Mouse (Mus musculus): ENCODE results near the gene Eid3. TPM values are rescaled to one million over a fixed set of nuclear protein-coding genes. Genes with fewer than 3 reads are reported as not detected.
A peak's percentile ranks its signal among the peaks of the same experiment; 100 is the strongest.

The Eid3 gene
- polyA plus RNA-seq, 1 experiment from 2014 or later, result 0.20 TPM

DNA sequence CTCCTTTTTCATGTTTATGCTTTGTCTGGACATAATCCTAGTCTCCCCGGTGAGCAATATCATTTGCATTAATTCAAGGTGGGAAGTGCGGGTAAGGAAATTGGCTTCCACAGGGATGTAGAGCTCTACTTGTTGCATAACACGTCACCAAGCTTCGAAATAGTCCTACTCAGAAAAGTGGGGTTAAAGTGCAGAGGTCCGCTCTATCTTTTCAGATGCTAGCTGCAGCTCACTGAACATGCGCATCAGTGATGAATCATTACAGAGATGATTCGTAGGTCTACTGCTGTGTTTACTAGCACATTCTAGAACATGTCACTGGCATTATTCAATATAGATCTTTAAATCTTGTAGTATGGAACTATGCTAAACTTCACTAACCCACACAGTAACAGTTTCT is 28.0 kb upstream of the Eid3 start:
- Histone ChIP-seq H3K9ac (ENCODE audit: low read depth, low read length) (no peak overlapping the region), H3K4me3 (ENCODE audit: low read length) (no peak overlapping the region), H3K27ac (ENCODE audit: low read length) (no peak overlapping the region), H3K36me3 (ENCODE audit: control insufficient read depth, insufficient read depth, low read length) (no peaks in the 10 kb centered on the region), H3K4me2 (ENCODE audit: low read depth, low read length) (no peak overlapping the region), H3K9me3 (ENCODE audit: control insufficient read depth, low read length) (no peaks in the 10 kb centered on the region), H3K4me1 (ENCODE audit: control insufficient read depth, insufficient read depth, low read length) (0 out of 2 replicates have a peak, but pooled peaks cover 6% of the 10 kb centered on the region), H3K27me3 (replicated peaks; ENCODE audit: control insufficient read depth, insufficient read depth, low read length) (no peaks in the 10 kb centered on the region)
- ATAC-seq, result peak; percentile 85
- WGBS, result 57% methylated on average over 7 of the region's 7 CpGs

DNA sequence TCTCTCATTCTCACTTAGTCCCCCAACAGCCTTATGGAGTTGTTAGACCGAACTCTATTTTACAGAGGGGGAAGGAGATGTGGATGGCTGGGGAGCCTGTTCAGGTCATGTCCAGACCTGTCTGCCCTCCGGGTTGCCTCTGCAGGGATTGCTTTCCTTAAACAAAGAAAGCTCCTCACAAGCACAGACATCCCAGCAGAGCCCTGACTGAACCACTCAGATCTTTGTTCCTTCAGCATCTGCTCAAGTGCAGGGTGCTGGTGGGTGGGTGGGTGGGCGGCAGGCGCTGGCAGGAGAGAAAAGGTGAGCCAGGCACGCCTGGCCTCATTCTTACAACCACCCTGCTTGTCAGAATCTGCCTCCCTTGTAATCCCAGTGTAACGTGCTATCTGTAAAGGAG is 22.3 kb upstream of the Eid3 start:
- Histone ChIP-seq H3K4me1 (ENCODE audit: control insufficient read depth, insufficient read depth, low read length) (no peaks in the 10 kb centered on the region; the same call in 1 of the 2 replicates), H3K9ac (ENCODE audit: low read depth, low read length) (no peak overlapping the region), H3K27me3 (replicated peaks; ENCODE audit: control insufficient read depth, insufficient read depth, low read length) (no peaks in the 10 kb centered on the region), H3K27ac (ENCODE audit: low read length) (no peak overlapping the region), H3K9me3 (ENCODE audit: control insufficient read depth, low read length) (no peaks in the 10 kb centered on the region), H3K36me3 (ENCODE audit: control insufficient read depth, insufficient read depth, low read length) (no peaks in the 10 kb centered on the region), H3K4me2 (ENCODE audit: low read depth, low read length) (no peak overlapping the region), H3K4me3 (ENCODE audit: low read length) (no peak overlapping the region)
- WGBS, result 64% methylated on average over 6 of the region's 6 CpGs
- no peak for ATAC-seq

DNA sequence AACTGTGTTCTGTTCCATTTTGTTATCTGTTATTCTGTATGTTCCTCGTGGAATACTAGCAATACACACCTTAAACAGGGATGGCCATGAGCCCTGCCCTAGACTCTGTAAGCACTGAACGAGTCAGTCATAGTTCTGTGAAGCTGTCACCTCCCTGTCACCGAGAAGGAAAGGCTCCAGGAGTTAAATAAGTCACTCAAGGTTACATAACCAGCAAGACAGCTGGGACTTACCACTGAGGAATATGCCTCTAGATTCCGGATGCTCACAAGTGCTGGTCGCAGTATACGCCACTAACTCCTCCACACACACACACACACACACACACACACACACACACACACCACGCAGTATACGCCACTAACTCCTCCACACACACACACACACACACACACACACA is 21.7 kb upstream of the Eid3 start:
- Histone ChIP-seq H3K27me3 (replicated peaks; ENCODE audit: control insufficient read depth, insufficient read depth, low read length) (no peaks in the 10 kb centered on the region), H3K36me3 (ENCODE audit: control insufficient read depth, insufficient read depth, low read length) (no peaks in the 10 kb centered on the region), H3K4me1 (ENCODE audit: control insufficient read depth, insufficient read depth, low read length) (no peaks in the 10 kb centered on the region; the same call in 1 of the 2 replicates), H3K9ac (ENCODE audit: low read depth, low read length) (no peak overlapping the region), H3K4me2 (ENCODE audit: low read depth, low read length) (no peak overlapping the region), H3K4me3 (ENCODE audit: low read length) (no peak overlapping the region), H3K9me3 (ENCODE audit: control insufficient read depth, low read length) (no peaks in the 10 kb centered on the region), H3K27ac (ENCODE audit: low read length) (no peak overlapping the region)
- WGBS, result 67% methylated on average over 8 of the region's 8 CpGs
- ATAC-seq, result no peak

DNA sequence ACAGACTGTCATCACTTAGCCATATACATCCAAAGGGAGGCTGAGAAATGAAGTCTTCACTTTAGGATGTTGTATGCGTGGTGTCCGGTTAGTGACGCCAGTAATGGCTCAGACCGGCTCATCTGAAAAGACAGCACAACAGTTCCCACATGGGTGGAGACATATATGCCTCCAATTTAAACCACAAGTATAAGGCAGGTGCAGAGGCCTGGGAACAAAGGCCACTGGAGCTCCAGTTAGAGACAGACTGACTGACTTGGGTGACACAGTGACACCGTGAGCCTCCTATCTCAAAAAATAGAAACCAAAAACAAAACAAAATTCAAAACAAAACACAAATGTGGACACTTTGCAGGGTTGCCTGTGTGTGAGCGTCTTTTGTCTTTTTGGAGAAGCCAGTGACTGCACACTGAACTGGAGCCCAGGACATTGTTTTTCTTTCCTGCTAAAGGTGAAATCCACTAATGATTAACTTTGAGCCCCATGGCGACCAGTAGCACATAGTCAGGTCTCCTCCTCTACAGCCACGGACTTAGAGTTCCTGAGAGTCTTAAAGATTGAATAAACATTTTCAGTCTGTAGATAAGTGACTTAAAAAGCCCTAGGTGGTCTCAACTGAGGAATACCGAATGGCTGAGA is 18.5 kb upstream of the Eid3 start:
- Histone ChIP-seq H3K27me3 (replicated peaks; ENCODE audit: control insufficient read depth, insufficient read depth, low read length) (no peaks in the 10 kb centered on the region), H3K27ac (ENCODE audit: low read length) (peak overlapping the region; percentile 13; the same call in 1 of the 2 replicates), H3K4me1 (ENCODE audit: control insufficient read depth, insufficient read depth, low read length) (no peaks in the 10 kb centered on the region; the same call in 1 of the 2 replicates), H3K9me3 (ENCODE audit: control insufficient read depth, low read length) (no peaks in the 10 kb centered on the region), H3K4me3 (ENCODE audit: low read length) (no peak overlapping the region), H3K36me3 (ENCODE audit: control insufficient read depth, insufficient read depth, low read length) (no peaks in the 10 kb centered on the region), H3K9ac (ENCODE audit: low read depth, low read length) (no peak overlapping the region), H3K4me2 (ENCODE audit: low read depth, low read length) (no peak overlapping the region)
- WGBS, result 59% methylated on average over 9 of the region's 9 CpGs
- peak; percentile 92 for ATAC-seq

DNA sequence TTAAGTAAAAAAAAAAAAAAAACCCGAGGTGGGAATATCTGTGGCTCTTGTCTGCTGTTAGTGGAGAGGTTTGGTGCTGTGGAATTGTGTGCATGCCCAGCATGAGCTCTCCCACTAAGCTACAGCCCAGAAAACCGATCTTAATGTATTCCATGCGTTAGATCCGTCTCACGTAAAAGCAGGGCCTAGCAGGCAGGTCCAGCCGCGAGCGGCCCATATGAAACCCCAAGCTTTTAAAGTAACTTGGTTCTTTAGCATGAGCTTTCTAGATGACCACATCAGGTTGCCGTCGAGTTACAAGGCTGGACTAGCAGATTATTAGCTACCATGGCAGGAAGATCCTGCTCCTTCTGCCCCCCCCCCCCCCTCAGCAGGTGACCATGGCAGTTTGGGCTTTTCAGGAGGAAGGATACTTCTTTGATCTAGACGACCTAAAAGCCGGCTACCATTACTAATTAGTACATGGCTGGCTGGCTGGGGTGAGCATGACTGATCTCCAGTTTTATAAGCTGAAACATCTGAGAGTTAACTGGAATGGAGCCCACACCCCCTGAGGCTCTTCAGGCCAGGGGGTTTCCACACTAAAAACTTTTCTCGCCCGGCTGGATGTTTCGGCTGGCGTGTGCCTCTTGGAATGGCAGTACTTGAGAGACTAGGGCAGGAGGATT is 16.6 kb upstream of the Eid3 start:
- Histone ChIP-seq H3K36me3 (ENCODE audit: control insufficient read depth, insufficient read depth, low read length) (no peaks in the 10 kb centered on the region), H3K4me2 (ENCODE audit: low read depth, low read length) (no peak overlapping the region), H3K4me3 (ENCODE audit: low read length) (no peak overlapping the region), H3K4me1 (ENCODE audit: control insufficient read depth, insufficient read depth, low read length) (no peaks in the 10 kb centered on the region; the same call in 1 of the 2 replicates), H3K27me3 (replicated peaks; ENCODE audit: control insufficient read depth, insufficient read depth, low read length) (no peaks in the 10 kb centered on the region), H3K9ac (ENCODE audit: low read depth, low read length) (no peak overlapping the region), H3K9me3 (ENCODE audit: control insufficient read depth, low read length) (no peaks in the 10 kb centered on the region), H3K27ac (ENCODE audit: low read length) (no peak overlapping the region)
- 75% methylated on average over 16 of the region's 16 CpGs for WGBS
- no peak for ATAC-seq

DNA sequence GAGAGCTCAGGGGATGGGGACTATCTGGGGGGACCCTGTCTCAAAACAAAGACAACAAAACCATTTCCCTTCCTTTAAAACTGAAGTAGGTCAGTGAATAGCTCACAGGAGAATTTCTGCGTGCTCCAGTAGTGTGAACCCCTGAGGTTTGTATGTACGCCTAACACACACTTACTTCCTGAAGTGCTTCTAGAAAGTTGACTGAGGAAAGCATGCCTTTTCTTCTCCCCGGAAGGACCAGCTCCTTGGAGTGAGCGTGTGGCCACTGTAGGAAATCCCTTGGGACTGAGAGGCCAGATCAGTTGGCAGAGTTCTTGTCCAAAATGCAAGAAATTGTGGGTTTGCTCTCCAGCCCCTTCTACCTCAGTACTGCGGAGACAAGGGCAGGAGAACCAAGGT is 16.1 kb upstream of the Eid3 start:
- WGBS, result 85% methylated on average over 5 of the region's 5 CpGs
- no peaks in the 10 kb centered on the region; the same call in 1 of the 2 replicates for H3K4me1 ChIP-seq (ENCODE audit: control insufficient read depth, insufficient read depth, low read length)
- H3K9ac ChIP-seq (ENCODE audit: low read depth, low read length), result no peak overlapping the region
- no peak overlapping the region for H3K4me2 ChIP-seq (ENCODE audit: low read depth, low read length)
- no peak overlapping the region for H3K27ac ChIP-seq (ENCODE audit: low read length)
- no peak overlapping the region for H3K4me3 ChIP-seq (ENCODE audit: low read length)
- no peaks in the 10 kb centered on the region for H3K27me3 ChIP-seq (replicated peaks; ENCODE audit: control insufficient read depth, insufficient read depth, low read length)
- ATAC-seq, result no peak
- H3K9me3 ChIP-seq (ENCODE audit: control insufficient read depth, low read length), result no peaks in the 10 kb centered on the region
- no peaks in the 10 kb centered on the region for H3K36me3 ChIP-seq (ENCODE audit: control insufficient read depth, insufficient read depth, low read length)

DNA sequence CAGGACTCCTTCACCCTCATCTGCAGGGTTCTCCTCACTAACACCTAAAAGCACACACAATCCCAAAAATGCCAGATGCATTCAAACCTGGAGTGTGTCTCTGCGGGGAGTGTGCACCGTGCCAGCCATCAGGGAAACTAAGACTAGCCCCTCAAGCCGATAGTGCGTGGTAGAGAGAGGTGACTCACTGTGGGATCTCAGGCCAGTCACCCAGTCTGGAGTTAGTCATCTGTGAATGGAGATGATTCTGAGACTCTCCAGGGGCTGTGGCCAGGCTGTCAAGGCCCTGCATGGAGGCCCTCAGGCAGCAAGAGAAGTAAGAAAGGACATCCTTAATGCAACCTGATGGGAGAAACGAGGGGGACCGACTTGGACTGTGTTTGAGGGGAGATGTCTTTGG is 14.7 kb upstream of the Eid3 start:
- Histone ChIP-seq H3K27ac (ENCODE audit: low read length) (no peak overlapping the region), H3K36me3 (ENCODE audit: control insufficient read depth, insufficient read depth, low read length) (no peaks in the 10 kb centered on the region), H3K9me3 (ENCODE audit: control insufficient read depth, low read length) (no peaks in the 10 kb centered on the region), H3K4me1 (ENCODE audit: control insufficient read depth, insufficient read depth, low read length) (no peaks in the 10 kb centered on the region; the same call in 1 of the 2 replicates), H3K27me3 (replicated peaks; ENCODE audit: control insufficient read depth, insufficient read depth, low read length) (no peaks in the 10 kb centered on the region), H3K4me2 (ENCODE audit: low read depth, low read length) (no peak overlapping the region), H3K9ac (ENCODE audit: low read depth, low read length) (no peak overlapping the region), H3K4me3 (ENCODE audit: low read length) (no peak overlapping the region)
- no peak for ATAC-seq
- WGBS, result 93% methylated on average over 6 of the region's 6 CpGs

DNA sequence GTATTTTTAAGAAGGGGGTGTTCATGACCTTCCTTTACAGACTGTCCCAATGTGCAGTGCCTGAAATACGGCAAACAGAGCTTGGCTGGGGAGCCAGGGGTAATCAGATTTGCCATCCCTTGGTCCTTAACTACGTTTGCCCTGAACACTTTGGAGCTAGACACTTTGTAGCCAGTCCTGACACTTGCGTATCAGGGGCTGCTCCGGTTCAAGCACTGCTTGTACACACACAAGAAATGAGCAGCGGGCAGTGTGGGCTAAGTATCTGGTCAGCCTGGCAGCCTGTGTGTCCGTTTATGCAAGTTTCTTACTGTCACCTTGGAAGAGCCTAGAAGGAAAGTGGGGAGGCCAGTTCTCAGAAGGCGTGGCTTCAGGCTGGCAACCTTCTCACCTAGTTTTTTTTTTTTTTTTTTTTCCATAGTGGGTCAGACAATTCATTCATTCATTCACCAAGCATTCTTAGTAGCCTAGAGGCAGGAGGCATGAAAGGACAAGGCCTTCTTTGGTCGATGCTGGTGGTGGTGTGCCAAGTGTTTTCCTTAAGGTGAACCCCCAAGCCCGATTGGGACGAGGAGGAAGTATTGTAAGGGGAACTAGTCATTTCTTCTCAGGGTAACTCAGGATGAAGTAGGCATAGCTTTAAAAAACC is 8.3 kb upstream of the Eid3 start:
- Histone ChIP-seq H3K36me3 (ENCODE audit: control insufficient read depth, insufficient read depth, low read length) (no peaks in the 10 kb centered on the region), H3K4me3 (ENCODE audit: low read length) (peak overlapping the region; percentile 77), H3K9ac (ENCODE audit: low read depth, low read length) (peak overlapping the region; percentile 83), H3K9me3 (ENCODE audit: control insufficient read depth, low read length) (no peaks in the 10 kb centered on the region), H3K27ac (ENCODE audit: low read length) (peak overlapping the region; percentile 97), H3K27me3 (replicated peaks; ENCODE audit: control insufficient read depth, insufficient read depth, low read length) (no peaks in the 10 kb centered on the region), H3K4me1 (ENCODE audit: control insufficient read depth, insufficient read depth, low read length) (peaks cover 11% of the 10 kb centered on the region), H3K4me2 (ENCODE audit: low read depth, low read length) (peak overlapping the region; percentile 57)
- ATAC-seq, result no peak
- 52% methylated on average over 10 of the region's 10 CpGs for WGBS

DNA sequence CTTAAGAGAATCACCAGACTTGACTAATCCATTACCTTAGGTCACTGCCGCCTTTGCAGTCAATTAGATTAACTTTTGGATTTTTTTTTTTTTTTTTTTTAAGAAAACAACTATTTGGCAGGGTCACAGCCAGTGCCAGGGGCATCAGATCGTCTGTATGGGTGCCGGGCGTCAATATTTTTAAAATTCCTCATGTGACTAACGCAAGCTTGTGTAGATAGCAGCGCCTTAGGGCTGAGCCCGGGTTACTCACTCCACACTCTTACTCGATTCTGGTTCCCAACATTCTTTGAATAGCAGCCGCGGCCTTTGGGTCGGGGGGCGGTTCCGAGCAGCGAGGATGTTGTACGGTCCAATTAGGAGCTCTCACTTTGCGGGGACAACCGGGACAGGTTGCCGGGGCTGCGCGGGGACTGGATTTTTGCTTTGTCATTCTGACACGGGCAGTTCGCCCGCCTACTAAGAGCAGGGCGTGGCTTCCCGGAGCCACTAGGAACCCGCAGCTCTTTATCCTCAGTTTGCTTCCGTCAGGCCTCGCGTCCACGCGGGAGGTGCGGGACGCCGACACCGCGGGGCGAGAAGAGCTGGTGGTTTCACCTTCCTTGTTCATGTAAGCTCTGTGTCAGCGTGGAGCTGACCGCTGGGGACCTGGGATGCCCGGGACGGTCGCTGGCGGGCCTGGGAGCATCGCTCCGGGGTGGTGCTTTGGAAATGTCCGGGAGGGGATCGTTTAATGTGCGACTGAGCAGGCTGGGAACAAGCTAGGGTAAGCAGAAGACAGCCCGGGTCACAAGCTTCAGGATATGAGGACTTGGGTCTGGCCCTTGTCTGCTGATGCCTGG is 7.5 kb upstream of the Eid3 start:
- peak overlapping the region; percentile 77 for H3K4me3 ChIP-seq (ENCODE audit: low read length)
- WGBS, result under 1% methylated on average over 49 of the region's 49 CpGs
- H3K4me2 ChIP-seq (ENCODE audit: low read depth, low read length), result peak overlapping the region; percentile 57
- peak overlapping the region; percentile 97 for H3K27ac ChIP-seq (ENCODE audit: low read length)
- no peaks in the 10 kb centered on the region for H3K27me3 ChIP-seq (replicated peaks; ENCODE audit: control insufficient read depth, insufficient read depth, low read length)
- H3K36me3 ChIP-seq (ENCODE audit: control insufficient read depth, insufficient read depth, low read length), result peaks cover 2% of the 10 kb centered on the region; the same call in 1 of the 2 replicates
- ATAC-seq, result peak; percentile 84
- H3K9ac ChIP-seq (ENCODE audit: low read depth, low read length), result peak overlapping the region; percentile 83
- H3K9me3 ChIP-seq (ENCODE audit: control insufficient read depth, low read length), result no peaks in the 10 kb centered on the region
- H3K4me1 ChIP-seq (ENCODE audit: control insufficient read depth, insufficient read depth, low read length), result peaks cover 16% of the 10 kb centered on the region
